Mouse (Mus musculus) testis, adult 2 months (tissue): Measurements from ENCODE around the gene Ptprd.

Source experiments
- CTCF ChIP-seq: fragments of 200-500 bp; IDR thresholded peaks from 2 replicates; pipeline ENCODE4 v1.5.1; 2012; ENCODE audit warnings: low read depth, mild to moderate bottlenecking, inconsistent platforms, low read length, moderate library complexity; ENCODE audit not compliant: control insufficient read depth, insufficient read depth, insufficient replicate concordance
- POLR2A ChIP-seq: fragments of 200-500 bp; IDR thresholded peaks from 2 replicates; pipeline ENCODE4 v1.6.1; 2012; ENCODE audit warnings: low read depth, mild to moderate bottlenecking, inconsistent platforms, low read length, moderate library complexity; ENCODE audit not compliant: control insufficient read depth

GRCm38 (mm10) chr4:76354167-76354566 lies 1857.6 kb downstream of the Ptprd start:
- TF ChIP-seq CTCF (no peak), POLR2A (no peak)
